In genomic region chr13:90796809-90797208, GRCm38 (mm10) we compare ENCODE assay signal across 20 mouse cellular contexts.
DNase-seq lines count a peak whose midpoint lies in the region; ATAC-seq and TF ChIP-seq lines count a peak whose summit lies in the region.
"Had no signal": no experiment of that assay in that cellular context is flagged by ENCODE, and none has a peak within 500 bp of the region (broad histone marks: within the 10 kb centered on the region; RNA-seq: fewer than 3 reads in every experiment).

No protein-coding gene starts in this region.

- no peaks in the 10 kb centered on the region for H3K36me3 ChIP-seq in kidney, postnatal 0 days (ENCODE audit: insufficient read depth, low read length)
- no peaks in the 10 kb centered on the region for H3K36me3 ChIP-seq in forebrain, embryonic 10.5 days (replicated peaks)
- H3K36me3 ChIP-seq: embryonic facial prominence, embryonic 13.5 days; heart, embryonic 10.5 days; hindbrain, embryonic 13.5 days had no signal

- CTCF ChIA-PET in Patski (lab: Charles Lee): interaction anchor here (0.6 to 1.5 kb wide), 2 partner anchors 19 to 1018 kb away, joined by 3 read pairs; no protein-coding TSS in a partner anchor

- in situ Hi-C loops in Patski (cut with MboI; ENCODE audit: low pct_unique_long_range_greater_than_20kb): loop anchor here (10.0 kb wide), 1 partner anchor 252 kb away; no protein-coding TSS in a partner anchor

- POLR2A ChIA-PET in Patski (lab: Charles Lee): interaction anchor here (0.6 to 1.1 kb wide), 2 partner anchors 21 to 1019 kb away, joined by 3 to 4 read pairs; no protein-coding TSS in a partner anchor

- H3K27me3 ChIP-seq in kidney, postnatal 0 days (ENCODE audit: insufficient read depth, low read length): no peaks in the 10 kb centered on the region
- H3K27me3 ChIP-seq in Patski: no peaks in the 10 kb centered on the region
- H3K27me3 ChIP-seq in forebrain, embryonic 10.5 days (ENCODE audit: poor library complexity, severe bottlenecking): no peaks in the 10 kb centered on the region
- H3K27me3 ChIP-seq: embryonic facial prominence, embryonic 13.5 days; hindbrain, embryonic 13.5 days had no signal

- peak; percentile 54; the same call in 1 of the 2 replicates for ATAC-seq in kidney, postnatal 0 days (replicated peaks; ENCODE audit: low FRiP score, low read depth)
- peak; percentile 74 for ATAC-seq in Patski
- 0 out of 2 replicates have a peak, but pooled peaks have one; percentile 24 for ATAC-seq in megakaryocyte, adult 5-6 weeks (ENCODE audit: poor library complexity, severe bottlenecking)
- ATAC-seq: forebrain, embryonic 14.5 days; hindbrain, postnatal 0 days had no signal

- DNase-seq in kidney, postnatal 0 days (ENCODE audit: low spot score): no peak
- DNase-seq in kidney, postnatal 25 days: no peak
- DNase-seq in 3134 (ENCODE audit: extremely low read depth, insufficient read length, low spot score) (peak; percentile 45), Patski (ENCODE audit: low read depth, low spot score) (no peak)
- no peak for DNase-seq in urinary bladder, adult 2 months (ENCODE audit: low spot score)
- no peak for DNase-seq in forebrain, embryonic 10.5 days (ENCODE audit: extremely low spot score, low spot score)
- DNase-seq in spleen, postnatal 36 days (ENCODE audit: low spot score in 2 of 2): no peak
- DNase-seq: adrenal gland, postnatal 14 days; cerebellum, adult 11-12 months; cerebellum, adult 9-10 months; cerebellum, postnatal 25 days; gastrocnemius, postnatal 36 days; heart, adult 18-20 months; heart, postnatal 10 days had no signal

- H3K9ac ChIP-seq in kidney, postnatal 0 days (ENCODE audit: low read depth, low read length): no peak overlapping the region
- H3K9ac ChIP-seq: embryonic facial prominence, embryonic 13.5 days; hindbrain, embryonic 13.5 days had no signal

- no peaks in the 10 kb centered on the region for H3K4me1 ChIP-seq in kidney, postnatal 0 days (replicated peaks; ENCODE audit: insufficient read depth, low read length)
- no peaks in the 10 kb centered on the region for H3K4me1 ChIP-seq in forebrain, embryonic 10.5 days

- no peak overlapping the region for H3K27ac ChIP-seq in kidney, postnatal 0 days
- H3K27ac ChIP-seq in forebrain, embryonic 10.5 days: no peak overlapping the region
- H3K27ac ChIP-seq: embryonic facial prominence, embryonic 13.5 days; hindbrain, embryonic 13.5 days; hindbrain, postnatal 0 days had no signal

- H3K4me3 ChIP-seq in kidney, postnatal 0 days (replicated peaks; ENCODE audit: low read depth, low read length): no peak overlapping the region
- no peak overlapping the region for H3K4me3 ChIP-seq in forebrain, embryonic 10.5 days
- H3K4me3 ChIP-seq: embryonic facial prominence, embryonic 13.5 days; heart, embryonic 10.5 days; hindbrain, embryonic 13.5 days had no signal

- WGBS in kidney, postnatal 0 days: 95% methylated on average over 4 of the region's 4 CpGs
- WGBS in forebrain, embryonic 10.5 days: 87% methylated on average over 4 of the region's 4 CpGs

- no peak for TF ChIP-seq CTCF in kidney, postnatal 0 days (IDR thresholded peaks at IDR 0.05; ENCODE audit: low read depth)
- no peak for TF ChIP-seq CTCF in Patski (IDR thresholded peaks at IDR 0.05)

- no peak overlapping the region for H3K4me2 ChIP-seq in kidney, postnatal 0 days (ENCODE audit: low read length)
- H3K4me2 ChIP-seq: embryonic facial prominence, embryonic 13.5 days; hindbrain, embryonic 13.5 days had no signal

- H3K9me3 ChIP-seq in kidney, postnatal 0 days (replicated peaks; ENCODE audit: low read length): no peaks in the 10 kb centered on the region
- H3K9me3 ChIP-seq in forebrain, embryonic 10.5 days: no peaks in the 10 kb centered on the region
- H3K9me3 ChIP-seq: embryonic facial prominence, embryonic 13.5 days; heart, embryonic 10.5 days; hindbrain, embryonic 13.5 days had no signal

Comparison
In these comparisons a context has a peak if more than half of its experiments do, and no peak if none do; other contexts are left out.
1. ATAC-seq: peak in every context shown above with its lines; median percentile 74 in Patski; 54 in kidney, postnatal 0 days; 24 in megakaryocyte, adult 5-6 weeks.